Mouse (Mus musculus) MN1 (cell line): ENCODE results near the gene Mms19.
A peak's percentile ranks its signal among the peaks of the same experiment; 100 is the strongest.

Experiments used
- DNase-seq: peaks from one replicate; pipeline ENCODE4 v3.0.0-alpha.2; 2016; ENCODE audit warnings: low spot score

Gene Mms19

GRCm38 (mm10) chr19:41898860-41899259 is 82.1 kb downstream of the Mms19 start:
- peak; percentile 57 for DNase-seq

GRCm38 (mm10) chr19:41896319-41896711 is 84.6 kb downstream of the Mms19 start:
- DNase-seq: no peak

GRCm38 (mm10) chr19:41895460-41896318 is 85.3 kb downstream of the Mms19 start, which contains the start of gene Rrp12:
TSS of gene Rrp12 (minus strand) at chr19:41896173.
- DNase-seq: peak; percentile 90

GRCm38 (mm10) chr19:41894959-41895358 is 86.0 kb downstream of the Mms19 start:
- peak; percentile 13 for DNase-seq
